Mouse (Mus musculus) cortical plate, adult 2 months (tissue): ENCODE measurements around the gene Syna.

Experiments
- CTCF ChIP-seq: fragments of 200-500 bp; IDR thresholded peaks from 2 replicates; pipeline ENCODE4 v1.5.1; 2011; ENCODE audit warnings: mild to moderate bottlenecking, control low read depth, low read length; ENCODE audit not compliant: insufficient read depth; ENCODE audit errors: extremely low read depth
- POLR2A ChIP-seq: fragments of 200-500 bp; IDR thresholded peaks from 2 replicates; pipeline ENCODE4 v1.6.1; 2011; ENCODE audit warnings: mild to moderate bottlenecking, low read length, control low read depth; ENCODE audit not compliant: insufficient read depth; ENCODE audit errors: extremely low read depth

DNA sequence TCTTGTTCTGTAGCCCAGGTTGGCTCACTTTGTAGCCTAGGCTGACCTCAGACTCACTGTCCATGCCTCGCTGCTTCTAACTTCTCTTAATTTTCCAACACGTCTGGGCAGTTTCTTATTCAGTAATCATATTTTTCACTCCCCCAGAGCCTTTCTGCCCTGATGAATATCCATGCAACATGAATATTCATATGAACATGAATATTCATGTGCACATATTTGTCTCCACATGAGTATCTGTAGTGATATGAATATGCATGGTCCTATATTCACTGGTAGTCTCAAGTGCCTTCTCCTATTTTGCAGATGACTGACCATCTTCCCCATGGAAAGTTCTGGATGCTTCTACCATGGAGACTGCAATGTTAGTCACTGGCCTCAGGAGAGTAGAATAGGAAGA lies 38.8 kb downstream of the Syna start:
- TF ChIP-seq POLR2A: no peak
- TF ChIP-seq CTCF: no peak
